Mouse (Mus musculus): ENCODE data around the gene Sh3bgrl. TPM values are rescaled to one million over a fixed set of nuclear protein-coding genes. Genes with fewer than 3 reads are reported as not detected.

The Sh3bgrl gene
- 3.4 and 4.2 TPM in 2 replicates for polyA plus RNA-seq (2012; rRNA removed)

GRCm38 (mm10) chrX:109095245-109096242 is at the start of gene Sh3bgrl:
Gene Sh3bgrl (plus strand): TSS chrX:109095365.

GRCm38 (mm10) chrX:109196468-109196867 is 101.3 kb downstream of the Sh3bgrl start, which contains the start of gene Gm6377:
Gene Gm6377 (plus strand): TSS chrX:109196756.

Other genes starting within 250 kb of the Sh3bgrl start
- gene Hmgn5, start 82.0 kb upstream of the Sh3bgrl start, polyA plus RNA-seq (2012; rRNA removed), result 0.27 TPM in 2 replicates
- gene Gm6377, start 101.4 kb downstream of the Sh3bgrl start, polyA plus RNA-seq (2012; rRNA removed), result not detected in 2 replicates

All from colon, adult 2 months (tissue).